Mouse (Mus musculus): ENCODE data around the gene Mars. TPM values are rescaled to one million over a fixed set of nuclear protein-coding genes. Genes with fewer than 3 reads are reported as not detected.

Mars gene
- polyA plus RNA-seq, 1 experiment, result 51.3 TPM

Other genes with a start within 250 kb of the Mars start
- 76.7 and 92.9 TPM in 2 replicates for gene Cdk4, start 248.3 kb downstream of the Mars start, polyA plus RNA-seq (2012; ENCODE audit: insufficient read depth, insufficient read length, missing spikeins)
- gene Tspan31, start 241.5 kb downstream of the Mars start, polyA plus RNA-seq (2012; ENCODE audit: insufficient read depth, insufficient read length, missing spikeins), result 56.7 and 71.6 TPM in 2 replicates
- gene Agap2, start 236.5 kb downstream of the Mars start, polyA plus RNA-seq (2012; ENCODE audit: insufficient read depth, insufficient read length, missing spikeins), result 0.48 and 1.5 TPM in 2 replicates
- gene Os9, start 190.7 kb downstream of the Mars start, polyA plus RNA-seq (2012; ENCODE audit: insufficient read depth, insufficient read length, missing spikeins), result 35.8 and 42.4 TPM in 2 replicates
- gene B4galnt1, start 146.6 kb downstream of the Mars start, polyA plus RNA-seq (2012; ENCODE audit: insufficient read depth, insufficient read length, missing spikeins), result 0.95 and 1.8 TPM in 2 replicates
- 1.0 and 4.8 TPM in 2 replicates for gene Slc26a10, start 131.1 kb downstream of the Mars start, polyA plus RNA-seq (2012; ENCODE audit: insufficient read depth, insufficient read length, missing spikeins)
- gene Arhgef25, start 121.7 kb downstream of the Mars start, polyA plus RNA-seq (2012; ENCODE audit: insufficient read depth, insufficient read length, missing spikeins), result 2.0 and 4.0 TPM in 2 replicates
- 5.0 and 5.8 TPM in 2 replicates for gene Dtx3, start 116.1 kb downstream of the Mars start, polyA plus RNA-seq (2012; ENCODE audit: insufficient read depth, insufficient read length, missing spikeins)
- 15.4 and 18.5 TPM in 2 replicates for gene Pip4k2c, start 100.2 kb downstream of the Mars start, polyA plus RNA-seq (2012; ENCODE audit: insufficient read depth, insufficient read length, missing spikeins)
- gene Kif5a, start 48.4 kb downstream of the Mars start, polyA plus RNA-seq (2012; ENCODE audit: insufficient read depth, insufficient read length, missing spikeins), result 0.99 and 2.2 TPM in 2 replicates
- gene Dctn2, start 45.4 kb downstream of the Mars start, polyA plus RNA-seq (2012; ENCODE audit: insufficient read depth, insufficient read length, missing spikeins), result 100 and 102 TPM in 2 replicates
- gene Mbd6, start 22.8 kb downstream of the Mars start, polyA plus RNA-seq (2012; ENCODE audit: insufficient read depth, insufficient read length, missing spikeins), result 15.9 and 18.4 TPM in 2 replicates
- 0.87 and 1.9 TPM in 2 replicates for gene Arhgap9, start 10.2 kb upstream of the Mars start, polyA plus RNA-seq (2012; ENCODE audit: insufficient read depth, insufficient read length, missing spikeins)
- gene Gli1, start 30.2 kb upstream of the Mars start, polyA plus RNA-seq (2012; ENCODE audit: insufficient read depth, insufficient read length, missing spikeins), result 0.79 TPM in 1 of 2 replicates, not detected in the other
- gene Inhbe, start 42.6 kb upstream of the Mars start, polyA plus RNA-seq (2012; ENCODE audit: insufficient read depth, insufficient read length, missing spikeins), result not detected in 2 replicates
- gene Inhbc, start 58.6 kb upstream of the Mars start, polyA plus RNA-seq (2012; ENCODE audit: insufficient read depth, insufficient read length, missing spikeins), result not detected in 2 replicates
- 70.7 and 78.5 TPM in 2 replicates for gene R3hdm2, start 68.5 kb upstream of the Mars start, polyA plus RNA-seq (2012; ENCODE audit: insufficient read depth, insufficient read length, missing spikeins)
- 3.8 and 4.8 TPM in 2 replicates for gene Stac3, start 189.9 kb upstream of the Mars start, polyA plus RNA-seq (2012; ENCODE audit: insufficient read depth, insufficient read length, missing spikeins)
- 13.0 and 14.5 TPM in 2 replicates for gene Ndufa4l2, start 203.2 kb upstream of the Mars start, polyA plus RNA-seq (2012; ENCODE audit: insufficient read depth, insufficient read length, missing spikeins)
- 15.5 and 16.7 TPM in 2 replicates for gene Shmt2, start 210.7 kb upstream of the Mars start, polyA plus RNA-seq (2012; ENCODE audit: insufficient read depth, insufficient read length, missing spikeins)
- not detected in 2 replicates for gene Nxph4, start 222.8 kb upstream of the Mars start, polyA plus RNA-seq (2012; ENCODE audit: insufficient read depth, insufficient read length, missing spikeins)

Data from brown adipose tissue, adult 24 weeks (tissue).